Mouse (Mus musculus) thymus, adult 2 months (tissue): ENCODE data around the gene Ndnf.

Source experiments
- CTCF ChIP-seq: fragments of 200-500 bp; IDR thresholded peaks from 2 replicates; pipeline ENCODE4 v1.5.1; 2012; ENCODE audit warnings: mild to moderate bottlenecking, control low read depth, low read length, moderate library complexity, borderline replicate concordance; ENCODE audit not compliant: control insufficient read depth, poor library complexity, insufficient read depth; ENCODE audit errors: extremely low read depth
- POLR2A ChIP-seq: fragments of 200-500 bp; IDR thresholded peaks from 2 replicates; pipeline ENCODE4 v1.6.1; 2012; ENCODE audit warnings: mild to moderate bottlenecking, low read length, control low read depth, moderate library complexity; ENCODE audit not compliant: control insufficient read depth, poor library complexity, insufficient read depth; ENCODE audit errors: extremely low read depth

- no peak for TF ChIP-seq CTCF
- no peak for TF ChIP-seq POLR2A
Measured at GRCm38 (mm10) chr6:65642431-65642830, 29.0 kb upstream of the Ndnf start.
